Mouse (Mus musculus) neutrophil, adult 59 days (primary cell): ENCODE measurements around the gene Pds5a. TPM values are rescaled to one million over a fixed set of nuclear protein-coding genes. Genes with fewer than 3 reads are reported as not detected.

Source experiments
- total RNA-seq, 2 experiments: library from RNA; stranded (reverse); gene quantifications; 1 replicate in 1 of 2; 2 replicates in 1 of 2; pipeline ENCODE4 v1.2.4; 2023

Pds5a gene
- total RNA-seq, result 100 to 1,000 TPM; 136 to 169 TPM

GRCm38 (mm10) chr5:65697836-65698758, at the start of gene Pds5a:
TSS of gene Pds5a (minus strand) at chr5:65698273.

Other genes with a start within 250 kb of the Pds5a start
- not detected for gene Gm43552, start 205.4 kb downstream of the Pds5a start, total RNA-seq
- 100 to 1,000 TPM; 184 to 185 TPM for gene Smim14, start 161.1 kb downstream of the Pds5a start, total RNA-seq
- gene Ube2k, start 161.0 kb downstream of the Pds5a start, total RNA-seq, result 10 to 100 TPM; 54.7 to 55.9 TPM
- gene N4bp2, start 65.2 kb upstream of the Pds5a start, total RNA-seq, result 10 to 100 TPM; 26.5 to 29.0 TPM
- gene Rhoh, start 162.9 kb upstream of the Pds5a start, total RNA-seq, result 10 to 100 TPM; 15.9 to 18.2 TPM
- gene Chrna9, start 236.6 kb upstream of the Pds5a start, total RNA-seq, result not detected